Mouse (Mus musculus): ENCODE measurements around the gene Klrd1.
A peak's percentile ranks its signal among the peaks of the same experiment; 100 is the strongest.
"Not testable (repeated sequence)": the region's sequence is repeated elsewhere in the genome, so short reads cannot be mapped to it uniquely, and the experiment has no call there.

The Klrd1 gene

DNA sequence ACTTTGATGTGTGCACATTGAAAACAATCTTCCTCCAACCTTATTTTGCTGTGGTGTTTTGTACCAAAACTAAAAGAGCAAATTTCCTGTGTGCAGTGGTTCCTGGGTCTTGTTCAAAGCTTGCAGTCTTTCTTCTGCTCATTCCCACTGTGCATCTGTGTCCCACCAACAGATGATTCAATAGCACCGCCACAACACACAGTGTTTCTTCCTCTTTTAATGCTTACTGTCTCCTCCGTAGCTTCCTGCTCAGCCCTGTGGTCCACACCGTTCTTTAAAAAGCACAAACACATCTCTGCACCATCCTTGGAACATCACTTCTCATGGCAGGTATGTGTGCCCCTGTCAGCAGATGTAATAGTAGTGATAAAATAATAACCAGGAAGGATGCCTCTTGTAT lies at the start of gene Klrd1:
TSS of gene Klrd1 (plus strand) at position 275 of the 400 bp plus-strand sequence.
- DNase-seq (ENCODE audit: low spot score in 2 of 2) = no peak

DNA sequence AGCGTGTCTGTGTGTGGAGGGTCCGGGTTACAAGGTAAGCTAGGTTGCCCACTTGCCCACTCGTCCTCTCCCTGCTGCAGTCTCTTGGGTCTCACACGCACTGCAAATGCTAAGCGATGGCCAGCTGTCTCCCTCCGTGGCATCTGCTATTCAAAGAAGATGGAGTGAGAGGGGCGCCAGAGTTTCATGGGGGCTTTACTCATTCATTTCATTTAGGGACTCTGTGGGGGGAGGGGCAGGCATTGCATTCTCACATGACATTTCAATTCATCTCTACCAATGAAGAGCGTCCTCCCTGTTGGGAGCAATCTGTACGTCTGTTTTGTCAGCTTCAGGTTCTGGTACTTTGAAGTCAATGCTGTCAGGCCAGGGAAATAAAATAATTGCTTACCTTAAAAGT lies 49.7 kb upstream of the Klrd1 start:
- DNase-seq (ENCODE audit: low spot score in 2 of 2) = no peak

GRCm38 (mm10) chr6:129542540-129542939 lies 49.0 kb upstream of the Klrd1 start:
- no peak for DNase-seq (ENCODE audit: low spot score in 2 of 2)

- peak; percentile 57 to 72 for DNase-seq (ENCODE audit: low spot score in 2 of 2)
These were observed 47.6 kb upstream of the Klrd1 start for GRCm38 (mm10) chr6:129543709-129544606.

DNA sequence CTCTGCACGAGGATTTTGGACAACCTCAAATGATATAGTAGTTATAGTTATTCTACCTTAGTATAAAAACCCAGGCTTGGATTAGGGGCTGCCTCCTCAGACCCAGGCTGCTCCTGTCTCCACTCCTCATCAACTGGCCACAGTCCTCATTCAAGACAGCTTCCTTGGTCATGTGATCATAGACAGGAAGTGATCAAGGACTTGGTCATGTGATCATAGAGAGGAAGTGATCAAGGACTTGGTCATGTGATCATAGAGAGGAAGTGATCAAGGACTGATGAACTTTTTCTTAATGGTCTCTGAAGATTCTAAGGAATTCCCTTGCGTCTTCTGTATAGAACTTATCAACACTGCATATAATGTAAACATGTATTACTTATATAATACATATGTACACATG lies 44.3 kb upstream of the Klrd1 start:
- DNase-seq (ENCODE audit: low spot score in 2 of 2) = no peak

DNA sequence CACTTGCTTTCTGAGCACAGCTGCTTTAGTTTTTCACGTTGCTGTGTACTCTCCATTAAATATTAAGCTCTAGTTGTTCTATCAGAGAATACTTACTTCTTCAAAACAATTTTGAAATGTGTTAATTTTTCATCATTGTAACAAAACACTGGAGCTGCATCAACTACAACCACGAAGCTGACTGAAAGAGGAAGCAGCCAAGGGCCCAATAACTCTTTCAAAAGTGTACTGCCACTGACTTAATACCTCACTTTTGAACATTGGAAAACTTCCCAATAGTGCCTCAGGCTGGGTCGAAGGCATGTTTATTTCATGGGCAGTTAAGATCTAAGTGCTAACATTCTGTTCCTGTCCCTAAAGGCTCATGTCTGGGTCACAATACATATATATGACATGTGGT lies 43.6 kb upstream of the Klrd1 start:
- DNase-seq (ENCODE audit: low spot score in 2 of 2) = no peak

GRCm38 (mm10) chr6:129557298-129558023 lies 34.1 kb upstream of the Klrd1 start:
- no peak for DNase-seq (ENCODE audit: low spot score in 2 of 2)

- peak; percentile 55 to 76 for DNase-seq (ENCODE audit: low spot score in 2 of 2)
These were observed 32.5 kb upstream of the Klrd1 start for GRCm38 (mm10) chr6:129558946-129559640.

DNA sequence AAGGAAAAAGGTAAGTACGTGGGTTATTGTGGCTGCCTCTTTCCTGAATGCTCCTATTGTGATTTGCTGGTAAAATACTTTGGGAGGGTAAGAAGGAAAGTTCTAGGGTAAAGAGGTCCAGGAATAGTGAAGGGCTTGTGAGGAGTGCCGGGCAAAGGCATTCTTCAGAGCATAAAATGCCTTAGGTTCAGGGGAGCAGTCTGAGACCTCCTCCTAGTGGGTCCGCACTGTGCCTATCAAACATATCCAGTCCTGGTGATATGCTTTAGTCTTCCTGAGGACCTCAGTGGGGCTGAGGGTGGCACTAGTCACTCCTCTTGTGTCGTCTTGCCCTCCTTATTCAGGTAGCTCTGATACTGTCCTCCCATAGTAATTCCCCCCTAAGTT lies 31.9 kb upstream of the Klrd1 start:
- no peak for DNase-seq (ENCODE audit: low spot score in 2 of 2)

- no peak for DNase-seq (ENCODE audit: low spot score in 2 of 2)
These were observed 26.3 kb upstream of the Klrd1 start for GRCm38 (mm10) chr6:129565257-129565656.

GRCm38 (mm10) chr6:129575315-129575714 lies 16.3 kb upstream of the Klrd1 start:
- no peak for DNase-seq (ENCODE audit: low spot score in 2 of 2)

DNA sequence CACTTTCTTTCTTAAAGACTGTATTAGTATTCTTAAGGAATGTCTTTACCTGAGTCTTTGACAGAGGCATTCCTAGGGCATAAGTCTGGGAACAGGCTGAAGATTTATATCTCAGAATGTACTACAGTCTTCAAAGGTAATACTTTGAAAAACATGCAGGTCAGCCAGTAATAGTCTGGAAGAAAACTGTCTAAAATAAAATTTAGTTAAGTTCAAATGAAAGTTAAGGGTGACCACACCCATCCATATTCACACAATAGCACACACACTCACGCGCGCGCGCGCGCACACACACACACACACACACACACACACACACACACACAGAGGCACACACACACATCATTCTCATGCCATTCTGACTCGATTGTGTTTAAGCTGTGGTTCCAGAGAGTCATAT lies 14.0 kb upstream of the Klrd1 start, which contains the start of gene Klre1:
TSS of gene Klre1 (plus strand) at position 301 of the 400 bp plus-strand sequence.
- DNase-seq (ENCODE audit: low spot score in 2 of 2) = no peak

DNA sequence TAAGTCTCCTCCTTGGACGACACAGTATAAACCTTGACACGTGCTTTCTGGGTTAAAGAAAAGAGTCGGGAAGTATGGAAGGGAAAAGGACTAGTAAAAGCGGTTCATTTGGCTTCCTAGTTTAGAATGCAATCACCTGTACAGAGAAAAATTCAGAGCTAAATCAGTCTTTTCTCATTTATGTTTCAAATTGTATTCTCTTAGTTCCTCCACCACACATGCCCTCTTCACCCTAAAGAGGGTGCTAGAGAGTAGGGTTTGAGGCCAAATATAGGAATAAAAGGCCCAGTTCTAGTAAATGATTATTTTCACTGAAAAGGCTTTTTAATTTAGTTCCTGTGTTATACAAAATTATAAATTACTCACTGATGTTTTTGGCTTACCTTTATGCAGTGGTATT lies 10.3 kb upstream of the Klrd1 start:
- no peak for DNase-seq (ENCODE audit: low spot score in 2 of 2)

DNA sequence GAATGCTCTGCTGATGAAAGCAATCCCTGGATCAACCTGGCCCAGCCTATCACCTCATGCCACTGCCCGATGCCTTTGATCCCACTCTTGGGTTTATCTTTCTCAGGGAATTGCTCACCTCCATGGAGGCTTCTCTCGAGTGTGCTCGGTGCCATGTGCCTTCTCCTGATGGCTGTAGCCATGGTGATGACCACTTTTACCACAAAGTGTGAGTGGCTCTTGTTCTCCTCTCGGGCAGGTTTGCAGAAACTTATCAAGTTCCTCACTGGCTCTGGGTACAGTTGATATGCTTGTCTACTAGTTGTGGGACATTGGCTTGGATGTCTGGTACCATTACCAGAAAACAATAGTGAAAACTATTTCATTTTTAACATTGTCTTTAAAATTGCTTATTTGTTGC lies 9.7 kb upstream of the Klrd1 start:
- no peak for DNase-seq (ENCODE audit: low spot score in 2 of 2)

GRCm38 (mm10) chr6:129583014-129583413 lies 8.6 kb upstream of the Klrd1 start:
- DNase-seq (ENCODE audit: low spot score in 2 of 2) = no peak

DNA sequence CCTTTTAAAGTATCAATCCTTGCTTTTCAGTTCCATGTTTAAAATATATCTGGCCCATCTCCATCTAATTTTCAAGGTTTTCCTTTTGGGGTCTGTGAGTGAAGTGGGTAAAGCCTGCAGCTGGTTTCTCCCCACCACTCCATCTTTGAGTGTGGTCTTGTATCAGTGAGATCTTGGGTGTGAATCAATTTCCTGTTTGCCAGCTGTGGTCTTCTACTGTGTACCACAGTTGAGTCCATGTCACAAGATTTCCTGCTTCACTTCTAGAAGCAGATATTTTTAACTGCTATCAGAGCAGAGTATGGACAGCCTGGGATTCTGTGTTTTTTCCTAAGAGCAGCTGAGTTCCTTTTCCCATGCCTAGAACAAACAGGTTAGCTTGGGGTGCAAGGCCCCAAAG lies 16.8 kb downstream of the Klrd1 start:
- DNase-seq (ENCODE audit: low spot score in 2 of 2) = no peak

DNA sequence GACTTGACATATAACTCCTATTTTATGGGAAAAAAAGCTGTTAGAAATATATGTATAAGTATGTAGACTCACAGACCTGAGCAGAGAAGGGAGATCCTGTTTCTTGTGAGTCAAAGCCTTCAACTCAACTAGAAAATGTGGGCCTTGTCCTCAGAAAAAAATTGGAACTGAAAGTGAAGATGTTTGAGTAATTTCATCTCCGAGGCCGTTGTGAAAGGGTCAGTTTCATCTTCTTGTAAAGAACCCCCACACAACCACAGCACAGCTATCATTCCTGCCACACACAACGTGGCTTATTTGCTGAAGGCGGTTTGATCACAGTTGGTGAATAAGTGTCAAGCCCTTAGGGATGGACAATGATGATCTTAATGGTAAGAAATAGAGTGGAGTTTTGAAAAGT lies 32.2 kb downstream of the Klrd1 start, which contains the start of gene Klrk1:
TSS of gene Klrk1 (minus strand) at position 130 of the 400 bp plus-strand sequence.
- DNase-seq (ENCODE audit: low spot score in 2 of 2) = no peak

- not testable (repeated sequence) for DNase-seq (ENCODE audit: low spot score in 2 of 2)
These were observed 39.5 kb downstream of the Klrd1 start for GRCm38 (mm10) chr6:129631046-129631445.

GRCm38 (mm10) chr6:129643237-129643636 lies 51.7 kb downstream of the Klrd1 start, which contains the start of gene Klrc3:
TSS of gene Klrc3 (minus strand) at chr6:129643337.
- DNase-seq (ENCODE audit: low spot score in 2 of 2) = not testable (repeated sequence)

DNA sequence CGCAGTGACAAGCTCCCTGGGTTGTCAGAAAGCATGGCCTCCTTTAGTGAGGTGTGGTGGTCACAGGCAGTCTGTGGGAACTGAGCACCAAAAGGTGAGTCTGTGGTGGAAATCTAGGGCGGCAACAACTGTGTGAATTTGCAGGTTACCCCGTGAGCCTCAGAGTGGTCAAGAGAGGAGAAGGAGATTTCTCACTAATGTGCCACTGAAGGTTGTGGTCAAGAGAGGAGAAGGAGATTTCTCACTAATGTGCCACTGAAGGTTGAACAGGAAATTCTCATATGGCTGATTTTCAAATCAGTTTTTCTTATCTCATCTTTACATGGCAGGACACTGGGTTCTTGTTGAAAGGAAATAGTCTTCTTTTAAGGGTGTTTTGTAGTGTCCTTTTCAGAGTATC lies 52.5 kb downstream of the Klrd1 start:
- DNase-seq (ENCODE audit: low spot score in 2 of 2) = not testable (repeated sequence)
